Mouse (Mus musculus) spleen, adult 2 months (tissue): ENCODE results near the gene Spo11.

Source experiments
- CTCF ChIP-seq: fragments of 200-500 bp; IDR thresholded peaks from 2 replicates; pipeline ENCODE4 v1.5.1; 2011; ENCODE audit warnings: mild to moderate bottlenecking, inconsistent platforms; ENCODE audit not compliant: insufficient read depth, insufficient read length, insufficient replicate concordance; ENCODE audit errors: extremely low read depth
- POLR2A ChIP-seq: fragments of 200-500 bp; IDR thresholded peaks from 2 replicates; pipeline ENCODE4 v1.6.1; 2011; ENCODE audit warnings: low read depth, low read length, inconsistent platforms

- TF ChIP-seq POLR2A (no peak), CTCF (no peak)
Observed at GRCm38 (mm10) chr2:172933631-172934419, 43.7 kb upstream of the Spo11 start.
